Mouse (Mus musculus): ENCODE data around the gene Serinc4. TPM values are rescaled to one million over a fixed set of nuclear protein-coding genes. Genes with fewer than 3 reads are reported as not detected.

Gene Serinc4
- total RNA-seq, 2 experiments from 2014 or later: 0.21 to 0.54 TPM

GRCm38 (mm10) chr2:121415103-121415502 is 41.5 kb downstream of the Serinc4 start:
- Histone ChIP-seq H3K27ac (peak overlapping the region; percentile 98; the same call in 1 of the 2 replicates), H3K4me3 (peak overlapping the region; percentile 90)
- no peak for DNase-seq (ENCODE audit: extremely low spot score in 1 of 2, low spot score in 2 of 2)
- intact Hi-C loops (cut with DNase I): no loop called here
- no peak for TF ChIP-seq CTCF (IDR thresholded peaks at IDR 0.05)

DNA sequence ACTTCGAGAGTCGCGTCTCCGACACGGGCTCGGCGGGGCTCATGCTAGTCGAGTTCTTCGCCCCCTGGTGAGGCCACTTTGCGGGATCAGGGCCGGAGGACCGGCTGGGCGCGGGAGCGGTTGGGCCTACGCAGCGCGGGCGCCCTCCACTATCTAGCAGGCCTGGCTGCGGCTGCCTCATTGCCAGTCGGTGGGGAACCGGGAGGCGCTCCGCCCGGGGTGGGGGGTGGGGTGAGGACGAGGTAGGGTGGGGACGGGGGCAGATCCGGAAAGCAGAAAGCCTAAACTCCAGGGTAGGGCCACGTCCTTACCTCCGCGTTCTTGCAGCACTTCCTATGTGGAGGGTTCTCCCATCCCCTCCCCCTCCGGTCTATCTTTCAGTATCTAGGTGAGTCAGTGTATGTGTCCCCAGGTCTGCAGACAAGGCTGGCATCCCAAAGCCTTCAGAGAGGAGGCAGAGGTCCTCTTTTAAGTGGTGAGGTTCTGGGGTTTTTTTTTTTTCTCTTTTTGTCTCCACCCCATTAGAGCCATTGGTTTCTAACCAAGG is 42.4 kb downstream of the Serinc4 start:
- intact Hi-C loops (cut with DNase I): no loop called here
- no peak for DNase-seq (ENCODE audit: extremely low spot score in 1 of 2, low spot score in 2 of 2)
- no peak for TF ChIP-seq CTCF (IDR thresholded peaks at IDR 0.05)
- peak overlapping the region; percentile 98 for H3K27ac ChIP-seq
- peak overlapping the region; percentile 90 for H3K4me3 ChIP-seq

GRCm38 (mm10) chr2:121413387-121414042 is 43.1 kb downstream of the Serinc4 start, which contains the start of the genes Pdia3 and Catsper2:
TSS of gene Pdia3 (plus strand) at chr2:121413775.
TSS of gene Catsper2 (minus strand) at chr2:121413792.
- TF ChIP-seq CTCF (IDR thresholded peaks at IDR 0.05): peak; percentile 25; the same call in 1 of the 2 replicates
- peak; percentile 96 for DNase-seq (ENCODE audit: extremely low spot score in 1 of 2, low spot score in 2 of 2)
- intact Hi-C loops (cut with DNase I): no loop called here
- Histone ChIP-seq H3K4me3 (peak within 1 kb of the TSS; percentile 90), H3K27ac (peak within 1 kb of the TSS; percentile 98)

GRCm38 (mm10) chr2:121412843-121413386 is 43.7 kb downstream of the Serinc4 start:
- intact Hi-C loops (cut with DNase I): no loop called here
- peak overlapping the region; percentile 90 for H3K4me3 ChIP-seq
- peak in 1 of 2 experiments; percentile 12 for DNase-seq (ENCODE audit: extremely low spot score in 1 of 2, low spot score in 2 of 2)

GRCm38 (mm10) chr2:121408160-121408559 is 48.4 kb downstream of the Serinc4 start:
- Histone ChIP-seq H3K4me3 (no peak overlapping the region), H3K27ac (no peak overlapping the region)
- intact Hi-C loops (cut with DNase I): no loop called here
- TF ChIP-seq CTCF (IDR thresholded peaks at IDR 0.05): peak; percentile 58
- no peak for DNase-seq (ENCODE audit: extremely low spot score in 1 of 2, low spot score in 2 of 2)

More at GRCm38 (mm10) chr2:121412843-121413386, 43.7 kb downstream of the Serinc4 start:
- H3K27ac ChIP-seq: peak overlapping the region; percentile 98
- no peak for TF ChIP-seq CTCF (IDR thresholded peaks at IDR 0.05)

- no peak for TF ChIP-seq CTCF (IDR thresholded peaks at IDR 0.05)
- DNase-seq (ENCODE audit: extremely low spot score in 1 of 2, low spot score in 2 of 2): no peak
- no peak overlapping the region for H3K4me3 ChIP-seq
- no peak overlapping the region for H3K27ac ChIP-seq
- intact Hi-C loops (cut with DNase I): no loop called here
Measured at GRCm38 (mm10) chr2:121403296-121403695, 53.3 kb downstream of the Serinc4 start.

DNA sequence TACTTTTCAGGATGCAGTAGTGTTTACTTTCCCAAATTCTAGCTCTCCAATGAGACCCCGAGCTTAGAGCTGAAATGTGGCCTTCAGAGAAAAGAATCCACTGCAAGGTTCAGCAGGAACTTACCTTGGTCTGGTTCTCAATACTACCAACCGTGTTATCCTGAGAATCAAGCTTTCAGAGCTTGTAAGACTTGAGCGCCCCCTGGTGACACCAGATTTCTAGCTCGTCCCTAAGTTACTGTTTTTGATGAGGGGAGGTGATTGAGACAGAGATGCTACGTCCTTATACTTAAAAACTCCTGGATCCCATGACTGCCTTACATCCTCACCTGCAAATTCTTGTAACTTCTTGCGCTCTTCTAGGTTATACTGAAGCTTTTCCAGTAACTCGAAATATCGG is 60.0 kb downstream of the Serinc4 start:
- intact Hi-C loops (cut with DNase I): loop anchor here (5.0 to 10.0 kb wide), 3 partner anchors 34 to 352 kb away; partner anchors contain the start of genes Tubgcp4 and Zscan29
- peak; percentile 80 for TF ChIP-seq CTCF (IDR thresholded peaks at IDR 0.05)
- Histone ChIP-seq H3K27ac (no peak overlapping the region), H3K4me3 (no peak overlapping the region)
- DNase-seq (ENCODE audit: extremely low spot score in 1 of 2, low spot score in 2 of 2): peak; percentile 81 to 87

Small RNA genes lying within 50 kb of the gene (microRNA-seq; reads per million reads assigned to microRNA genes)
- 0 reads per million in 2 experiments for gene Gm22953

Other genes starting within 250 kb of the Serinc4 start
- 100 to 1,000 TPM; 148 to 170 TPM for gene Trp53bp1, start 185.4 kb downstream of the Serinc4 start, total RNA-seq (2021)
- 100 to 1,000 TPM; 610 to 673 TPM for gene Map1a, start 167.2 kb downstream of the Serinc4 start, total RNA-seq (2021)
- 100 to 1,000 TPM; 134 to 136 TPM for gene Ppip5k1, start 101.4 kb downstream of the Serinc4 start, total RNA-seq (2021)
- 100 to 1,000 TPM; 339 to 354 TPM for gene Ckmt1, start 99.1 kb downstream of the Serinc4 start, total RNA-seq (2021)
- gene Strc, start 69.6 kb downstream of the Serinc4 start, total RNA-seq (2021): under 1 TPM; 0.11 to 0.12 TPM
- 100 to 1,000 TPM; 170 to 202 TPM for gene Pdia3, start 43.0 kb downstream of the Serinc4 start, total RNA-seq (2021)
- 1 to 10 TPM; 3.6 to 4.2 TPM for gene Catsper2, start 43.0 kb downstream of the Serinc4 start, total RNA-seq (2021)
- gene Ell3, start 12.5 kb downstream of the Serinc4 start, total RNA-seq (2021): not detected
- gene Serf2, start 7.6 kb downstream of the Serinc4 start, total RNA-seq (2021): 100 to 1,000 TPM; 152 to 164 TPM
- gene Hypk, start 3.5 kb downstream of the Serinc4 start, total RNA-seq (2021): 10 to 100 TPM; 22.7 to 23.1 TPM
- gene Mfap1b, start 17.3 kb upstream of the Serinc4 start, total RNA-seq (2021): 10 to 100 TPM; 40.9 to 41.5 TPM
- gene Mfap1a, start 49.9 kb upstream of the Serinc4 start, total RNA-seq (2021): 10 to 100 TPM; 33.3 TPM
- 1 to 10 TPM; 4.5 to 5.5 TPM for gene Wdr76, start 49.9 kb upstream of the Serinc4 start, total RNA-seq (2021)

All from left cerebral cortex, adult 2 months (tissue).